Mouse (Mus musculus) forebrain, embryonic 10.5 days (tissue): ENCODE measurements at regions not wholly inside any gene's neighbourhood (a gene's known extent, or its start where the extent isn't known, plus 50 kb on each side); places are given as distances from the start of the nearest gene placed in this dataset.
A peak's percentile ranks its signal among the peaks of the same experiment; 100 is the strongest.
"Not testable (repeated sequence)": the region's sequence is repeated elsewhere in the genome, so short reads cannot be mapped to it uniquely, and the experiment has no call there.

Source experiments
- DNase-seq: peaks from one replicate; pipeline ENCODE4 v3.0.0-alpha.2; 2017; ENCODE audit warnings: low spot score; ENCODE audit errors: extremely low spot score
- H3K27ac ChIP-seq: fragments of 300-500 bp; sonication (generic); 2 replicates; pipeline ENCODE4 v1.5.1; 2016; ENCODE audit warnings: mild to moderate bottlenecking
- H3K27me3 ChIP-seq: fragments of 300-500 bp; sonication (generic); 2 replicates; pipeline ENCODE4 v1.6.1; 2016; ENCODE audit warnings: mild to moderate bottlenecking; ENCODE audit not compliant: poor library complexity, severe bottlenecking
- H3K36me3 ChIP-seq: fragments of 300-500 bp; sonication (generic); replicated peaks from 2 replicates; pipeline ENCODE4 v1.6.1; 2016; ENCODE audit warnings: mild to moderate bottlenecking, moderate library complexity
- H3K4me1 ChIP-seq: fragments of 300-500 bp; sonication (generic); 2 replicates; pipeline ENCODE4 v1.6.1; 2016
- H3K4me3 ChIP-seq: fragments of 300-500 bp; sonication (generic); 2 replicates; pipeline ENCODE4 v1.5.1; 2016; ENCODE audit warnings: mild to moderate bottlenecking, moderate library complexity
- H3K9me3 ChIP-seq: fragments of 300-500 bp; sonication (generic); 2 replicates; pipeline ENCODE4 v1.6.1; 2016; ENCODE audit warnings: mild to moderate bottlenecking, moderate library complexity
- WGBS: fragments of 180-500 bp; shearing (Covaris S2); methylation state at CpG from one replicate; pipeline ENCODE4 v1.1.7; 2016; 5-methylcytosine and 5-hydroxymethylcytosine counted together

DNA sequence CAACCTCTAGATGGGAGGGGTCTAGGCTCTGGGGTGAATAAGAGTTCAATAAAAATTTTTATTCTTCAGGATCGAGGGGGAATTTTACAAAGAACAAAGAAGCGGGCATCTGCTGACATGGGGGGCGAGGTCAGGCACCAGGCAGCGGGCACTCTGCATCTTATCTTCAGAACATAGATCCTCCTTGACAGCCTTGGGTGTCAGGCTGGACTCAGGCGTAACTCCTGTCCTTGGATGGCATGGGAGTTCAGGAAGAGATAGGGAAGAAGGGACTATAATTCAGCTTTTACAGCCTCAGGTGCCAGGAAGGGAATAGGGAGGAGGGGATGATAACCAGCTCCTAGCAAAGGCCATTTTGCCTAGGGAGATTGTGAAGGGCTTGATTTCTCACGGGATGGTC, 753.1 kb downstream of the Gm10330 start:
- H3K4me3 ChIP-seq, H3K27me3 ChIP-seq, H3K9me3 ChIP-seq, H3K4me1 ChIP-seq, H3K36me3 ChIP-seq, DNase-seq, H3K27ac ChIP-seq: not testable (repeated sequence)
- 89% methylated on average over 6 of the region's 6 CpGs for WGBS

- 79% methylated on average over 8 of the region's 8 CpGs for WGBS
- not testable (repeated sequence) for H3K4me1 ChIP-seq, DNase-seq, H3K4me3 ChIP-seq, H3K27ac ChIP-seq, H3K9me3 ChIP-seq, H3K36me3 ChIP-seq, H3K27me3 ChIP-seq
Measured at GRCm38 (mm10) chr12:23023556-23023955, 756.5 kb downstream of the Gm10330 start.

DNA sequence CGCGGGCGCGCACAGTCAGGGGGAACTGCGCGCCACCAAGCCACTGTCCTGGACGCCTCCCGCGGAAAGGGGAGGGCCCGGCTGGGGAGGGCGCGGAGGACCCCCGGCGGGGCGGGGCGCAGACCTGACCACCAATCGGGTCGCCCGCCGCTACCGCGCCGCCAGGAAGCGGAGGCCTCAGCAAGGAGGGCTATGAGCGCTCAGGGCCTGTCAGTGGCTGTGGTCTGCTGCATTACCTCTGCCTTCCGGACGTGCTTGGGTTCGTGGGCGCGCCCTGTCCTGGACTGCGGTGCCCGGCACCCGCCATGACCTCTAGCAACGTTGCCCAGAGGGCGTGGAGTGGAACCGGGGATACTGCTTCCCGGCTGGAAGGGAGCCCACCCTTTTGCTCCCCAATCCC, 769.9 kb downstream of the Gm10330 start:
- DNase-seq, result peak; percentile 55
- 3% methylated on average over 32 of the region's 37 CpGs for WGBS
- Histone ChIP-seq H3K4me3 (peak overlapping the region; percentile 54), H3K27ac (peak overlapping the region; percentile 81)
- not testable (repeated sequence) for H3K4me1 ChIP-seq, H3K36me3 ChIP-seq, H3K27me3 ChIP-seq, H3K9me3 ChIP-seq

GRCm38 (mm10) chr12:23009662-23010061, 770.4 kb downstream of the Gm10330 start:
- Histone ChIP-seq H3K9me3 (peaks cover 11% of the 10 kb centered on the region; the same call in 1 of the 2 replicates), H3K27ac (peak overlapping the region; percentile 81), H3K4me3 (peak overlapping the region; percentile 54)
- not testable (repeated sequence) for H3K27me3 ChIP-seq, H3K4me1 ChIP-seq, H3K36me3 ChIP-seq
- WGBS, result 4% methylated on average over 21 of the region's 48 CpGs
- peak; percentile 27 for DNase-seq
